Mouse (Mus musculus): ENCODE measurements around the gene Col19a1.

DNA sequence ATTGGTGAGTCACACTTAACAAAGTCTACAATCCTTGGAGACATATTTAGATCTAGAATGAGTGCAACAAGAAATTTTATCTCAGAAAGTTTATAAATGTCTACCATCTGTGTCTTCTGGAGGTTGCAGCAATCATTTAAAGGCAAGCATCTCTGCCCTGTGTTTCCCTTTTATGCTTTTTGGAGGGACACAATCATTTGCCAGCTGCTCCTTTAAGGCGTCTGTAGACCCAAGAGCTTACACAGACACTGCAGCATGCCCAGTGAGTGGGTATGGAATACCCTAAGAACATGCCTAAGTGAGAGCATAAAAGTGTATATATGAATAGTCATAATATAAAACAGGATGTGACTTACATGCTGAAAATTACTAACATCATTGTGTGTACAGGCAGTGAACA lies 357.7 kb downstream of the Col19a1 start:
- TF ChIP-seq CTCF (IDR thresholded peaks at IDR 0.05; ENCODE audit: extremely low read depth, insufficient read depth, insufficient read length, insufficient replicate concordance) (no peak), POLR2A (IDR thresholded peaks at IDR 0.05; ENCODE audit: low read depth, low read length) (no peak)
